Mouse (Mus musculus) kidney, postnatal 10 days (tissue): ENCODE results near the gene Zc3h15.
"Not testable (repeated sequence)": the region's sequence is repeated elsewhere in the genome, so short reads cannot be mapped to it uniquely, and the experiment has no call there.

Experiments used
- DNase-seq: peaks from one replicate; pipeline ENCODE4 v3.0.0; 2021; ENCODE audit warnings: mixed read lengths

Zc3h15 gene

GRCm38 (mm10) chr2:83644276-83645252 is at the start of gene Zc3h15:
Gene Zc3h15 (plus strand): TSS chr2:83644435.
- peak; percentile 97 for DNase-seq

GRCm38 (mm10) chr2:83620558-83621367 is 23.5 kb upstream of the Zc3h15 start:
- no peak for DNase-seq

- no peak for DNase-seq
Measured at GRCm38 (mm10) chr2:83621511-83621910, 22.7 kb upstream of the Zc3h15 start.

- DNase-seq, result no peak
Measured at GRCm38 (mm10) chr2:83622792-83623191, 21.4 kb upstream of the Zc3h15 start.

GRCm38 (mm10) chr2:83624045-83624444 is 20.2 kb upstream of the Zc3h15 start:
- no peak for DNase-seq

- DNase-seq, result peak; percentile 84
Measured at GRCm38 (mm10) chr2:83625226-83626108, 18.8 kb upstream of the Zc3h15 start.

- no peak for DNase-seq
Measured at GRCm38 (mm10) chr2:83626881-83627280, 17.4 kb upstream of the Zc3h15 start.

- DNase-seq, result no peak
Measured at GRCm38 (mm10) chr2:83627495-83627894, 16.7 kb upstream of the Zc3h15 start.

GRCm38 (mm10) chr2:83627932-83628331 is 16.3 kb upstream of the Zc3h15 start:
- DNase-seq, result no peak

- DNase-seq, result no peak
Measured at GRCm38 (mm10) chr2:83641993-83642392, 2.2 kb upstream of the Zc3h15 start.

- peak; percentile 14 for DNase-seq
Measured at GRCm38 (mm10) chr2:83648916-83649315, 4.7 kb downstream of the Zc3h15 start.

- no peak for DNase-seq
Measured at GRCm38 (mm10) chr2:83652606-83653005, 8.4 kb downstream of the Zc3h15 start.

- no peak for DNase-seq
Measured at GRCm38 (mm10) chr2:83659279-83659678, 15.0 kb downstream of the Zc3h15 start.

- DNase-seq, result no peak
Measured at GRCm38 (mm10) chr2:83660114-83660513, 15.9 kb downstream of the Zc3h15 start.

- DNase-seq, result no peak
Measured at GRCm38 (mm10) chr2:83661351-83661750, 17.1 kb downstream of the Zc3h15 start.

GRCm38 (mm10) chr2:83665051-83665450 is 20.8 kb downstream of the Zc3h15 start:
- DNase-seq, result not testable (repeated sequence)

- DNase-seq, result no peak
Measured at GRCm38 (mm10) chr2:83667430-83667829, 23.2 kb downstream of the Zc3h15 start.

GRCm38 (mm10) chr2:83668052-83668451 is 23.8 kb downstream of the Zc3h15 start:
- no peak for DNase-seq

- DNase-seq, result peak; percentile 40
Measured at GRCm38 (mm10) chr2:83669988-83670387, 25.8 kb downstream of the Zc3h15 start.

GRCm38 (mm10) chr2:83671843-83672242 is 27.6 kb downstream of the Zc3h15 start:
- no peak for DNase-seq

- DNase-seq, result no peak
Measured at GRCm38 (mm10) chr2:83673067-83673466, 28.8 kb downstream of the Zc3h15 start.

GRCm38 (mm10) chr2:83673843-83674242 is 29.6 kb downstream of the Zc3h15 start:
- no peak for DNase-seq

- no peak for DNase-seq
Measured at GRCm38 (mm10) chr2:83674421-83674820, 30.2 kb downstream of the Zc3h15 start.
